In the genomic region with DNA sequence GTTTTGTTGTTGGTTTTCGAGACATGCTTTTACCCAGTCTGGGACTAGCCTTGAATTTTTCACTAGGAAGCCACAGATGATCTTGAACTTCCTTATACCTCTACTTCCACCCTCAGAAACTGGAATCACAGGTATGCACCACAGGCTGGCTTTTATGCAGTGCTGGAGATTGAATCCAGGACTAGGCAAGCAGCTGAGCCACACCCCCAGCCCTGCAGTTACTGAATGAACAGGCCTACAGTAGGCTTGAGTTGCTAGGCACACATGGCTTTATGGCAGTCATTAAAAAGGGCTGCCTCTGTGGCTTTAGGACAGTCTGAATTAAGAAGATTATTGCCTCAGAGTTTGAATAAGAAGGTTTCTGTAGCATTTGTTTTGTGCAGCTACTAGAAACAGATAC, we compare ENCODE assay signal across 22 mouse cellular contexts. TPM values are rescaled to one million over a fixed set of nuclear protein-coding genes. Genes with fewer than 3 reads are reported as not detected.
A peak's percentile ranks its signal among the peaks of the same experiment; 100 is the strongest.
DNase-seq lines count a peak whose midpoint lies in the region; ATAC-seq and TF ChIP-seq lines count a peak whose summit lies in the region.
"Had no signal": no experiment of that assay in that cellular context is flagged by ENCODE, and none has a peak within 500 bp of the region (broad histone marks: within the 10 kb centered on the region; RNA-seq: fewer than 3 reads in every experiment).

No protein-coding gene starts in this region.

- no peak overlapping the region for H3K4me2 ChIP-seq in kidney, embryonic 14.5 days (replicated peaks; ENCODE audit: low read depth, low read length)
- no peak overlapping the region for H3K4me2 ChIP-seq in intestine, embryonic 15.5 days (replicated peaks)
- no peak overlapping the region for H3K4me2 ChIP-seq in limb, embryonic 14.5 days (replicated peaks; ENCODE audit: low read depth, low read length, severe bottlenecking)
- no peak overlapping the region for H3K4me2 ChIP-seq in forebrain, embryonic 16.5 days (ENCODE audit: low read length)
- H3K4me2 ChIP-seq: embryonic facial prominence, embryonic 15.5 days; heart, embryonic 11.5 days; heart, embryonic 15.5 days; hindbrain, embryonic 14.5 days had no signal

- no peaks in the 10 kb centered on the region for H3K4me1 ChIP-seq in kidney, embryonic 14.5 days (ENCODE audit: control insufficient read depth, insufficient read depth, low read length)
- H3K4me1 ChIP-seq in intestine, embryonic 15.5 days (replicated peaks), result no peaks in the 10 kb centered on the region; the same call in 1 of the 2 replicates
- peaks cover 31% of the 10 kb centered on the region for H3K4me1 ChIP-seq in limb, embryonic 10.5 days
- peaks cover 33% of the 10 kb centered on the region for H3K4me1 ChIP-seq in limb, embryonic 14.5 days (ENCODE audit: control insufficient read depth, insufficient read depth, low read length)
- peaks cover 3% of the 10 kb centered on the region; the same call in 1 of the 2 replicates for H3K4me1 ChIP-seq in forebrain, embryonic 16.5 days (replicated peaks; ENCODE audit: control insufficient read depth, insufficient read depth, low read length)
- H3K4me1 ChIP-seq: forebrain, embryonic 10.5 days; hindbrain, embryonic 10.5 days had no signal

- no peak for ATAC-seq in kidney, embryonic 14.5 days (ENCODE audit: low FRiP score, low TSS enrichment)
- peak; percentile 85 for ATAC-seq in intestine, embryonic 15.5 days
- ATAC-seq in limb, embryonic 14.5 days (ENCODE audit: low FRiP score, low read depth), result peak; percentile 41; the same call in 1 of the 2 replicates
- ATAC-seq in forebrain, embryonic 16.5 days, result no peak
- ATAC-seq: forebrain, embryonic 14.5 days had no signal

- DNase-seq in kidney, postnatal 14 days, result peak; percentile 17
- DNase-seq in limb, embryonic 10.5 days (ENCODE audit: low spot score), result no peak
- peak; percentile 58 for DNase-seq in limb, embryonic 14.5 days (ENCODE audit: low spot score)
- no peak for DNase-seq in layer of hippocampus, adult 11-12 months (ENCODE audit: low spot score)
- DNase-seq: adrenal gland, adult 2 months; adrenal gland, postnatal 36 days; cerebellum, adult 2 months; cerebellum, postnatal 10 days; gastrocnemius, postnatal 10 days; heart, adult 2 months had no signal

- no peaks in the 10 kb centered on the region for H3K36me3 ChIP-seq in kidney, embryonic 14.5 days (ENCODE audit: control insufficient read depth, insufficient read depth, low read length)
- no peaks in the 10 kb centered on the region for H3K36me3 ChIP-seq in intestine, embryonic 15.5 days
- H3K36me3 ChIP-seq in limb, embryonic 10.5 days, result no peaks in the 10 kb centered on the region
- no peaks in the 10 kb centered on the region for H3K36me3 ChIP-seq in limb, embryonic 14.5 days (ENCODE audit: control insufficient read depth, insufficient read depth, low read length)
- no peaks in the 10 kb centered on the region for H3K36me3 ChIP-seq in forebrain, embryonic 16.5 days (ENCODE audit: control insufficient read depth, insufficient read depth)
- H3K36me3 ChIP-seq: embryonic facial prominence, embryonic 15.5 days; forebrain, embryonic 10.5 days; heart, embryonic 15.5 days; hindbrain, embryonic 10.5 days had no signal

- H3K27ac ChIP-seq in kidney, embryonic 14.5 days (ENCODE audit: low read depth, low read length), result no peak overlapping the region
- no peak overlapping the region for H3K27ac ChIP-seq in intestine, embryonic 15.5 days
- H3K27ac ChIP-seq in limb, embryonic 10.5 days, result peak overlapping the region; percentile 32; the same call in 1 of the 2 replicates
- peak overlapping the region; percentile 38; the same call in 1 of the 2 replicates for H3K27ac ChIP-seq in limb, embryonic 14.5 days (replicated peaks; ENCODE audit: low read depth, low read length)
- H3K27ac ChIP-seq in forebrain, embryonic 16.5 days (ENCODE audit: low read length), result no peak overlapping the region
- H3K27ac ChIP-seq: embryonic facial prominence, embryonic 15.5 days; forebrain, embryonic 10.5 days; heart, adult 2 months; heart, embryonic 15.5 days; hindbrain, embryonic 10.5 days; hindbrain, embryonic 14.5 days had no signal

- H3K4me3 ChIP-seq in kidney, embryonic 14.5 days (ENCODE audit: low read length), result no peak overlapping the region
- no peak overlapping the region for H3K4me3 ChIP-seq in intestine, embryonic 15.5 days (replicated peaks)
- no peak overlapping the region for H3K4me3 ChIP-seq in limb, embryonic 10.5 days
- H3K4me3 ChIP-seq in limb, embryonic 14.5 days (replicated peaks; ENCODE audit: low read length), result no peak overlapping the region
- no peak overlapping the region for H3K4me3 ChIP-seq in forebrain, embryonic 16.5 days (replicated peaks; ENCODE audit: low read length)
- H3K4me3 ChIP-seq: embryonic facial prominence, embryonic 15.5 days; erythroblast, embryonic 14.5 days; forebrain, embryonic 10.5 days; heart, adult 2 months; heart, embryonic 15.5 days; hindbrain, embryonic 10.5 days had no signal

- WGBS in kidney, embryonic 14.5 days, result 96% methylated on average over 1 of the region's 1 CpGs
- WGBS in intestine, embryonic 15.5 days, result 79% methylated on average over 1 of the region's 1 CpGs
- WGBS in limb, embryonic 10.5 days, result 95% methylated on average over 1 of the region's 1 CpGs
- WGBS in limb, embryonic 14.5 days, result 70% methylated on average over 1 of the region's 1 CpGs
- WGBS in forebrain, embryonic 16.5 days, result 100% methylated on average over 1 of the region's 1 CpGs

- no peak for TF ChIP-seq POLR2A in limb, embryonic 14.5 days (IDR thresholded peaks at IDR 0.05; ENCODE audit: borderline replicate concordance, extremely low read depth, insufficient read depth, insufficient read length)

- no peaks in the 10 kb centered on the region for H3K9me3 ChIP-seq in kidney, embryonic 14.5 days (ENCODE audit: control insufficient read depth, low read length)
- no peaks in the 10 kb centered on the region for H3K9me3 ChIP-seq in intestine, embryonic 15.5 days
- H3K9me3 ChIP-seq in limb, embryonic 10.5 days (replicated peaks), result no peaks in the 10 kb centered on the region
- H3K9me3 ChIP-seq in limb, embryonic 14.5 days (ENCODE audit: control insufficient read depth, low read length), result no peaks in the 10 kb centered on the region
- H3K9me3 ChIP-seq in forebrain, embryonic 16.5 days (ENCODE audit: control insufficient read depth, low read length), result no peaks in the 10 kb centered on the region
- H3K9me3 ChIP-seq: embryonic facial prominence, embryonic 15.5 days; forebrain, embryonic 10.5 days; heart, embryonic 15.5 days; hindbrain, embryonic 10.5 days had no signal

- no peaks in the 10 kb centered on the region for H3K27me3 ChIP-seq in kidney, embryonic 14.5 days (ENCODE audit: control insufficient read depth, insufficient read depth, low read length)
- H3K27me3 ChIP-seq in intestine, embryonic 15.5 days (replicated peaks), result no peaks in the 10 kb centered on the region; the same call in 1 of the 2 replicates
- H3K27me3 ChIP-seq in limb, embryonic 10.5 days (ENCODE audit: low read depth, poor library complexity, severe bottlenecking), result no peaks in the 10 kb centered on the region
- H3K27me3 ChIP-seq in limb, embryonic 14.5 days (ENCODE audit: control insufficient read depth, insufficient read depth, low read length), result no peaks in the 10 kb centered on the region
- H3K27me3 ChIP-seq in forebrain, embryonic 16.5 days (replicated peaks; ENCODE audit: control insufficient read depth, insufficient read depth, low read length), result no peaks in the 10 kb centered on the region
- H3K27me3 ChIP-seq: embryonic facial prominence, embryonic 15.5 days; heart, embryonic 15.5 days had no signal

- no peak overlapping the region for H3K9ac ChIP-seq in kidney, embryonic 14.5 days (ENCODE audit: low read depth, low read length)
- no peak overlapping the region for H3K9ac ChIP-seq in intestine, embryonic 15.5 days
- no peak overlapping the region for H3K9ac ChIP-seq in limb, embryonic 14.5 days (ENCODE audit: low read depth, low read length, severe bottlenecking)
- no peak overlapping the region for H3K9ac ChIP-seq in forebrain, embryonic 16.5 days (replicated peaks; ENCODE audit: low read depth, low read length)
- H3K9ac ChIP-seq: embryonic facial prominence, embryonic 15.5 days; heart, embryonic 15.5 days; hindbrain, embryonic 14.5 days had no signal

RNA-seq across cellular contexts. Expression of a gene that starts 7.3 kb away (rescaled TPM):
- 0.09 TPM in 1 of 2 replicates, not detected in the other for polyA plus RNA-seq in kidney, embryonic 14.5 days (2014; fragmentation: Nextera tagmentation; extraction: Ambion mirVana)
- polyA plus RNA-seq in intestine, embryonic 15.5 days (2015; fragmentation: Nextera tagmentation; extraction: Ambion mirVana), result 0.08 and 0.14 TPM in 2 replicates
- polyA plus RNA-seq in limb, embryonic 10.5 days (2016; fragmentation: Nextera tagmentation; extraction: Ambion mirVana), result 0.16 and 0.18 TPM in 2 replicates
- 0.05 TPM in 2 replicates for polyA plus RNA-seq in limb, embryonic 14.5 days (2012; rRNA removed)
- 0.07 and 0.11 TPM in 2 replicates for polyA plus RNA-seq in limb, embryonic 14.5 days (2014; fragmentation: Nextera tagmentation; extraction: Ambion mirVana)
- 0.10 and 0.24 TPM in 2 replicates for polyA plus RNA-seq in forebrain, embryonic 16.5 days (2015; fragmentation: Nextera tagmentation; extraction: Ambion mirVana)
- polyA plus RNA-seq: adrenal gland, adult 2 months; cerebellum, adult 2 months; embryonic facial prominence, embryonic 11.5 days; erythroblast, embryonic 14.5 days had no signal

RNA-seq across cellular contexts. Expression of a gene that starts 7.4 kb away (rescaled TPM):
- polyA plus RNA-seq in kidney, embryonic 14.5 days (2014; fragmentation: Nextera tagmentation; extraction: Ambion mirVana), result 18.9 and 31.1 TPM in 2 replicates
- 27.2 and 28.2 TPM in 2 replicates for polyA plus RNA-seq in intestine, embryonic 15.5 days (2015; fragmentation: Nextera tagmentation; extraction: Ambion mirVana)
- 36.8 and 45.4 TPM in 2 replicates for polyA plus RNA-seq in limb, embryonic 10.5 days (2016; fragmentation: Nextera tagmentation; extraction: Ambion mirVana)
- 12.6 and 12.7 TPM in 2 replicates for polyA plus RNA-seq in limb, embryonic 14.5 days (2012; rRNA removed)
- polyA plus RNA-seq in limb, embryonic 14.5 days (2014; fragmentation: Nextera tagmentation; extraction: Ambion mirVana), result 25.9 and 27.4 TPM in 2 replicates
- polyA plus RNA-seq in forebrain, embryonic 16.5 days (2015; fragmentation: Nextera tagmentation; extraction: Ambion mirVana), result 58.5 and 65.1 TPM in 2 replicates

Comparison
In these comparisons a context has a peak if more than half of its experiments do, and no peak if none do; other contexts are left out.
1. DNase-seq: peak in kidney, postnatal 14 days (single experiment) and limb, embryonic 14.5 days (single experiment); none in limb, embryonic 10.5 days (single experiment) and layer of hippocampus, adult 11-12 months (single experiment).
2. ATAC-seq: peak in intestine, embryonic 15.5 days (single experiment) and limb, embryonic 14.5 days (single experiment); none in kidney, embryonic 14.5 days (single experiment) and forebrain, embryonic 16.5 days (single experiment).
3. H3K27ac ChIP-seq: peak in limb, embryonic 10.5 days (single experiment) and limb, embryonic 14.5 days (single experiment); none in kidney, embryonic 14.5 days (single experiment), intestine, embryonic 15.5 days (single experiment) and forebrain, embryonic 16.5 days (single experiment).